Mouse (Mus musculus) 3T3-L1 (cell line): ENCODE results near the gene Smim1.

Source experiments
- DNase-seq: peaks from one replicate; pipeline ENCODE4 v3.0.0-alpha.2; 2015; ENCODE audit warnings: low read depth, low spot score

The Smim1 gene

GRCm38 (mm10) chr4:154025641-154026440, at the start of gene Smim1:
Smim1 (minus strand) TSS chr4:154026230.
- peak; percentile 80 for DNase-seq

DNA sequence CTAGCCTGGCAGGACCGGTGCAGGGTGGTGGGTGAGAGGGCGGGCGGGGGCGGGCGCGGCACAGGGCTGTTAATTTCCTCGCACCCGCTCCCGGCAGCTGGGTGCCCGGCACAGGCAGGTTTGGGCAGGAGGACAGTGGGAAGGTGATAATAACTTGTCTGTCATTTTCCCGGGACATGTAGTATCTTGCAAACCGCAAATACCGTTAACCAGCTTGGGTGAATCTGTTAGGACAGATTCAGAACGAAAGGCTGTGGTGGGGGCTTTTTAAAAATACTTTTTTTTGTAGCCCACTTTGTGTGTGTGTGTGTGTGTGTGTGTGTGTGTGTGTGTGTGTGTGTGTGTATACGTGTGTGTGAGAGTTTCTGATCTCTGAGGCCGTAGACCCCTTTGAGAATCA, 45.9 kb upstream of the Smim1 start:
- DNase-seq: no peak

- DNase-seq: no peak
These were observed 45.5 kb upstream of the Smim1 start for GRCm38 (mm10) chr4:154071521-154071920.

DNA sequence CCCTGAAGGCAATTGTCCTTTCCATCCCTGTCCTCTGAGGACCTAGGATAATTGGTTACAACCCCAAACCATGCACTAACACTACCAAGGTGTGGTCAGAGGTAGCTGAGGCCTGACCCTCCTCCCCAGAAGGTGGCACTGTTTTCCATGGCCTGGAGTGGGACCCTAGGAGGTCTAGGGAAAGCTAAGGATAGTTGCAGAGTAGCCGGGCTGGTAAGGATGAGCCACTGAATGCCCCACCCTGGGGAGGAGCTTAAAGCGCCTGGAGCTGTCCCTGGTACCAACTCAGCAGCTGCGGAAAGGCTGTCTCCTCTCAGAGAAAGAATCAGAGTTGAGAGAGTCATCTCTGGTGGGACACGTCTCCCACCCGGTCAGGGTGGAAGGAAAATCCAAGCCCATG, 44.9 kb upstream of the Smim1 start:
- DNase-seq: peak; percentile 47

- peak; percentile 66 for DNase-seq
These were observed 39.1 kb upstream of the Smim1 start for GRCm38 (mm10) chr4:154064827-154065773.

DNA sequence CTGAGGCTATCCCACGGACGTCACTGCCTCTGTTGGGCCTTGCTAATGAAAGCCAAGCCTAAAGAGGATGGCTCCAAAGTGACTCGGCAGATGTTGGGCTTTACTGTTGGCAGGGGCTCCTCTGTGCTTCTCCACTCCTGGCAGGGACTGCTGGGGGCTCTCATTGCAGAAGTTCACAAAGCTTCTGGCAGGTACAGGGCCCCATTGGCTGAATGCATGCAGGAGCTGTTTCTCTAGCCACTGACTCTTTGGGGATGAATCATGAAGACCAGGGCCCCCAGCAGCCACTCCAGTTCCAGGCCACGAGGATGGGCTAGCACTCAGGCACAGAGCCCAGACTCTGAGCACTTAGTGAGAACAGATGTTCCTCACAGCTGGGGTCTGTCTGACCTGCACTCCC, 31.7 kb upstream of the Smim1 start:
- DNase-seq: no peak

DNA sequence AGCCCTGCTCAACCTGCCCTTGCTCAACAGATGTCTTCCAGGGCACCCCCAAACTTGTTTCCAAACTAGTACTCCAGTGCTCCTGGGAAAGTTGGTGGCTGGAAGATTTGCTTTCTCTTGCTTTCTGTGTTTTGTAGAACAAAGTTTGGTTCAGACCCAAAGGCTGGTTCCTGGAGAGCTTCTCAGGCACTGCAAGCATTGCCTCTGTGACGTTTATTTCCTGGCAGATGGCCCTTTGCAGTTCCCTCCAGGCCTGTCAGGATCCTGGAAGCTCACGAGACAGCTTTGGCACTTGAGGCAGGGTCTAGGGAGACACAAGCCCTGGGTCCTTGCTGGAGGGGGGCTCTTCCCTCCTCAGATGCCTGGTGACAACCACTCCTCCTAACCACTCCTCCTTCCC, 30.6 kb upstream of the Smim1 start:
- DNase-seq: no peak

- peak; percentile 21 for DNase-seq
These were observed 30.0 kb upstream of the Smim1 start for GRCm38 (mm10) chr4:154056046-154056445.

- DNase-seq: no peak
These were observed 29.5 kb upstream of the Smim1 start for GRCm38 (mm10) chr4:154055482-154055881.

DNA sequence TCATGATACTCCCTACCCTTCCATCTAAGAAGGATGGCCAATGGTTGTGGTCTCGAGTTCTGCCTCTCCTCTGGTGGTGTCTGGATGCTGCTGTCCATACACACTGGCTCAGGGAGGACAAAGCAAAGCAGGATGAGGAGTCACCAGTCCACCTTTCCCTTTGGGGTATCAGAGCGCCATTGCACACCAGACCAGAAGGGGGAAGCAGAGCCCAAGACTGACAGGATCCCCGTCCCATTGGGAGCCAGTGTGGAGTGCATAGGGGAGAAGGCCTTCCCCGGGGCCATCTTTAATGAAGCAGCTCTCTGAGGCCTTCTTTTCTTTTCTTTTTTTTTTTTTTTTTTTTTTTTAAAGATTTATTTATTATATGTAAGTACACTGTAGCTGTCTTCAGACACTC, 27.0 kb upstream of the Smim1 start:
- no peak for DNase-seq

GRCm38 (mm10) chr4:154051401-154051800, 25.4 kb upstream of the Smim1 start:
- DNase-seq: no peak

DNA sequence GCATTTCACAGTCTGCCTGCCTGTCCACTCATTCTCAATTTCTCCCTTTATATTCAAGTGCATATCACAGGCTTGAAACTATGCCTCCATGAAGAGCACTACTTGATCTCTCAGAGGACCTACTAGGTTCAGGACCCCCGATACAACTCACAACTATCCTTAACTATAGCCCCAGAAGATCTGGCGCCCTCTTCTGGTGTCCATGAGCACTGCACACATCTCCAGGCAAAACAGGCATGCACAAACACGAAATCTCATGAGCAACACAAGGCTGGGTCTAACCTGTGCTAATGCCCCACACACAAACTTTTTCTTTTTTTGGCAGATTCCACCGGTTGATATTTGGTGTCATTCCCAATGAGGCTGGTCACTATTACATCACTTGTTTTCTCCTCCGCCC, 19.8 kb upstream of the Smim1 start:
- no peak for DNase-seq

- no peak for DNase-seq
These were observed 16.5 kb upstream of the Smim1 start, which contains the start of gene Ccdc27 for GRCm38 (mm10) chr4:154042577-154042976. Ccdc27 (minus strand) TSS chr4:154042677.

GRCm38 (mm10) chr4:154037123-154037522, 11.1 kb upstream of the Smim1 start:
- no peak for DNase-seq

- peak; percentile 52 for DNase-seq
These were observed 2.6 kb upstream of the Smim1 start for GRCm38 (mm10) chr4:154028646-154029045.

GRCm38 (mm10) chr4:154028066-154028465, 2.0 kb upstream of the Smim1 start:
- no peak for DNase-seq

GRCm38 (mm10) chr4:154026441-154026761, 371 bp upstream of the Smim1 start:
- DNase-seq: no peak

DNA sequence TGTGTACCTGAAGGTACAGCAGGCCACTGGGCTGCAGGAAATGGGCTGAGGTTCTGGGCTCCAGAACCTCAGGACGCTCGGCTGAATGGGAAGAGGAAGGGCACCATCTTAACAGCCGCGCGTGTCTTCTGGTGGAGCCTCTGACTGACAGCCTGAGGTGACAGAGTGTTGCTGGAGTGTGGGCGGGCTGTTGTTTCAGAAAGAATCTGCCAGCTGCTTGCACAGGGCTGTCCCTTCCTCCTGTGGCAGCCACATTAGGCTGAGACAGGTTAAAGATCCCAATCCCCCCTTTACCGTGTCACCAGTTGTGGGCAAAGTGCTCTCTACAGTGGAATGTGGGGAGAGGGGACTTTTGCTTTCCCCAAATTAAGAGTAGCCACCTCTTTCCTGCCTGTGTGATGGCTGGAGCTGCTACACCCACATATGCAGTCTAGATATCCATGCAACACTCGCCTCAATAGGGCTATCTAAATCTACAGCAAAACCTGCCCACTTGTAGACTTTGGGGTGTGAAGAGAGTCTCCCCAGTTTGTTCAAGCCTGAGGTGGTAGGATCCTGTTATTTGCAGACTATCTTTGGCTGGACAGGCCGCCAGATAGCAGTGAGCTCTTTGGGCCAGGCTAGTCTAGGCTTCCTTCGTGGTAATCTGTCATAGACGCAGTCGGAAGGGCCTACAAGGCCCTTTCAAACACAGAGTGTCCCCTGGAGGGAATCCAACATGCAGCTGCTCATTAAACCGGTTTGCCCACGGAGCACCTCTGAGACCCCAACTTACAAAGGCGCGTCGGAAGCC, 1.1 kb downstream of the Smim1 start:
- no peak for DNase-seq

DNA sequence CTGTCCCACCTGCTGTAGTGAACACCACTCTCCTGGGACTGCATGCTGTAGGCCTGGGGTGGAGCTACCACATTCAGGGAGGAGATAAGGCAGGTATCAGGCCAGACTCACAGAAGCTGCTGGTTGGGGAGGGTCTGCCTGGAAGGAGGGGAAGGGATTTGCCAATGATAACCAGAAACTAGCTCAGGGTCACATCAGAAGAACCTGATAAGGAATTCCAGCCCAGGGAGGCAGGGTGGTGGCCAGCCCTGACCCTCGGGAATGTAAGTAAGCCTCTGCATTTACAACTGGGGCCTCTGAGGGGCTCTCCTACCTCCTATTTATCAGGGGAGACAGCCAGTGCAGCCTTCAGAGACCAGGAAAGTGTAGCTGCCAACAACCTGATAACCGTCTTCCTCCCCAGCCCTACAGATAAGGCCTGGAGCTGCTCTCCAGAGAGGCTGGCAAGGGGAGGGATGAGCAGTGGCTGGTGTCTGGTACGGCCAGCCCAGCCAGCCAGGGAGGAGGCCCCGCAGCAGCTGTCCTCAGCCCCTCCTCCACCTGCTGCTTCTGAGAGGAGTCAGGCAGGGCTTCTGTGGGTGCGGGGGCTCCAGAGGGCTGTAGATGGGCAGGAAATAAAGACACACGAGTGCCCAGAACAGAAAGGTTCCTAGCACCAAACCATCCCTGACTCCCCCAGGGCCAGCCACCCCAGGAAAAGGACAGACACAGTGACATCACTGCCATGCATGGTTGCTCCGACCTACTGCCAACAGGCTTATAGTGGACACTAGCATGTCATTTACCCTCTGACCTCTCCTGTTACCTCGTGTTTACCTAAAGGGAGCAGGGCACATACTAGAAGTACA, 2.1 kb downstream of the Smim1 start:
- DNase-seq: no peak

- DNase-seq: no peak
These were observed 3.2 kb downstream of the Smim1 start for GRCm38 (mm10) chr4:154022844-154023243.

DNA sequence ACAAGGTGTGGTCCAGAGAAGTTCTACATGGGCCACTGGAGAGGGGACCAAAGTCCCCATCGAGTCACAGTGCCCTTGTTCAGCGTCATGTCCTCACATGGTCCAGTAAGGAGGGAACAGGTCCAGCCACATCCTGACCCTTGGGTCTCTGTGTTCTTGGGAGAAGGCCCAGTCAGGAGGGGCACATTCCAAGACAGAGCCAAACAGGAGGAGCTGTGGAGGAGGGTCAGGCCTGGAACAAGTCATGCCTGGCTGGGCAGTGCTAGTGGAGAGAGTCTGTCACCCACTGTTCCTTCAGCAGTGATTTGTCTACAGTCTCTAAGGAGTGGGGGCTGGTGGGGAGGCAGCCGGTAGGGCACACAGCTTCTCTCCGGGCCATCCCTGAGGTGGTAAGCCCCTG, 3.6 kb downstream of the Smim1 start:
- DNase-seq: peak; percentile 65
